ENCODE assay signal across 9 mouse cellular contexts in the genomic region with DNA sequence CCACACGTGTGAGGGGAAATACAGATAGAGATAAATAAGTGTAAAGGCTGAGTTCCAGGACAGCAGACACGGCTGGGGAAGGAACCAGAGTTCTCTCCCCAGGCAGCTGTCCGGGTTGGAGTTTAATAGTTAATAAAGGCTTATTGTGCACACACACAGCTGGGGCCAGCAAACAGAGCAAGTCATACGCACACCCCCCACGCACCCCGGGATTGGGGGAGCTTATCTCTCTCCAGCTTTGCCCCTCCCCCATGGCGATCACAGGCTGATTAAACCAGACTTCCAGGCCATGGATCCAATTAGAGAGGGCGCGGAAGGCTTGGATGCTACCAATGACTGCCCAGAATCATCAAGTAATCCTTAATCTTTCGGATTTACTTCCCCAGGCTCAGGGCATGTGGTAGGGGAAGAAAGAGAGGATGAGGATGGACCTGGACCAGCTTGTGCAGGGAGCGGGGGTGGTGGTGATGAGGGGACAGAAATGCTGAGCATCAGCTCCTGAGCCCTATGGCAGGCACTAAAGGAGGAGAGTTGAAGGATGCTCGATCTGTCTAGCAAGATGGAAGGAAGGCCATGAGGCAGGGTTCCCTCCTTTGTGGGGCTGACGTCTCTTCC.
DNase-seq lines count a peak whose midpoint lies in the region; TF ChIP-seq lines count a peak whose summit lies in the region.
"Had no signal": no experiment of that assay in that cellular context is flagged by ENCODE, and none has a peak within 500 bp of the region (broad histone marks: within the 10 kb centered on the region; RNA-seq: fewer than 3 reads in every experiment).

No protein-coding gene starts in this region.

- no peak overlapping the region for H3K4me3 ChIP-seq in gastrocnemius, adult 2 months
- H3K4me3 ChIP-seq: liver, embryonic 13.5 days had no signal

- no peak for TF ChIP-seq CTCF in gastrocnemius, adult 2 months (IDR thresholded peaks at IDR 0.05)

- intact Hi-C loops in gastrocnemius, adult 2 months (cut with DNase I), result no loop called here

- DNase-seq in gastrocnemius, postnatal 10 days, result peak; percentile 13
- no peak for DNase-seq in gastrocnemius, adult 2 months
- peak; percentile 52 for DNase-seq in right cerebral cortex, postnatal 14 days
- no peak for DNase-seq in right cerebral cortex, adult 2 months (ENCODE audit: low spot score in 2 of 2)
- DNase-seq in layer of hippocampus, postnatal 10 days (ENCODE audit: low spot score in 2 of 2), result peak; percentile 55 to 63
- DNase-seq in thymus, adult 18-20 months, result no peak
- no peak for DNase-seq in kidney, postnatal 36 days
- no peak for DNase-seq in cerebellum, adult 18-20 months
- DNase-seq: liver, embryonic 13.5 days had no signal

- H3K27ac ChIP-seq in gastrocnemius, adult 2 months, result no peak overlapping the region
- H3K27ac ChIP-seq: liver, embryonic 13.5 days had no signal

Comparison
In these comparisons a context has a peak if more than half of its experiments do, and no peak if none do; other contexts are left out.
1. DNase-seq: peak in gastrocnemius, postnatal 10 days (single experiment), right cerebral cortex, postnatal 14 days (single experiment) and layer of hippocampus, postnatal 10 days (2 of 2); none in gastrocnemius, adult 2 months (single experiment), right cerebral cortex, adult 2 months (0 of 2), thymus, adult 18-20 months (0 of 2), kidney, postnatal 36 days (0 of 2) and cerebellum, adult 18-20 months (0 of 2).